Mouse (Mus musculus): ENCODE measurements at regions not wholly inside any gene's neighbourhood (a gene's known extent, or its start where the extent isn't known, plus 50 kb on each side); places are given as distances from the start of the nearest gene placed in this dataset.

- WGBS (ENCODE audit: insufficient replicate concordance): 52% methylated on average over 5 of the region's 5 CpGs
- H3K9ac ChIP-seq: no peak overlapping the region
- no peak overlapping the region for H3K4me2 ChIP-seq
- no peaks in the 10 kb centered on the region for H3K4me1 ChIP-seq
- no peak for ATAC-seq
- no peaks in the 10 kb centered on the region for H3K36me3 ChIP-seq
- no peak overlapping the region for H3K4me3 ChIP-seq
- H3K9me3 ChIP-seq (replicated peaks): no peaks in the 10 kb centered on the region
- no peak overlapping the region for H3K27ac ChIP-seq
- H3K27me3 ChIP-seq (replicated peaks): no peaks in the 10 kb centered on the region
Observed at GRCm38 (mm10) chr7:36136571-36136970, 333.8 kb upstream of the Zfp507 start.

GRCm38 (mm10) chr7:36134557-36134956, 331.8 kb upstream of the Zfp507 start:
- Histone ChIP-seq H3K27me3 (replicated peaks) (no peaks in the 10 kb centered on the region), H3K9me3 (replicated peaks) (no peaks in the 10 kb centered on the region), H3K4me3 (no peak overlapping the region), H3K4me2 (no peak overlapping the region), H3K36me3 (no peaks in the 10 kb centered on the region), H3K9ac (no peak overlapping the region), H3K4me1 (no peaks in the 10 kb centered on the region), H3K27ac (no peak overlapping the region)
- no peak for ATAC-seq
- 65% methylated on average over 4 of the region's 4 CpGs for WGBS (ENCODE audit: insufficient replicate concordance)

- no peaks in the 10 kb centered on the region for H3K9me3 ChIP-seq (replicated peaks)
- no peak for ATAC-seq
Observed at GRCm38 (mm10) chr7:36133658-36134143, 330.9 kb upstream of the Zfp507 start.

GRCm38 (mm10) chr7:36133026-36133425, 330.2 kb upstream of the Zfp507 start:
- H3K27me3 ChIP-seq (replicated peaks): no peaks in the 10 kb centered on the region
- no peak overlapping the region for H3K9ac ChIP-seq
- no peak overlapping the region for H3K27ac ChIP-seq
- no peak overlapping the region for H3K4me3 ChIP-seq
- no peaks in the 10 kb centered on the region for H3K9me3 ChIP-seq (replicated peaks)
- no peak for ATAC-seq
- WGBS (ENCODE audit: insufficient replicate concordance): 77% methylated on average over 11 of the region's 11 CpGs
- no peaks in the 10 kb centered on the region for H3K4me1 ChIP-seq
- no peak overlapping the region for H3K4me2 ChIP-seq
- no peaks in the 10 kb centered on the region for H3K36me3 ChIP-seq

More at GRCm38 (mm10) chr7:36133658-36134143, 330.9 kb upstream of the Zfp507 start:
- H3K36me3 ChIP-seq: no peaks in the 10 kb centered on the region
- H3K4me3 ChIP-seq: no peak overlapping the region
- 34% methylated on average over 8 of the region's 8 CpGs for WGBS (ENCODE audit: insufficient replicate concordance)
- no peaks in the 10 kb centered on the region for H3K27me3 ChIP-seq (replicated peaks)
- no peak overlapping the region for H3K9ac ChIP-seq
- H3K4me1 ChIP-seq: no peaks in the 10 kb centered on the region
- H3K27ac ChIP-seq: no peak overlapping the region
- no peak overlapping the region for H3K4me2 ChIP-seq

- H3K27ac ChIP-seq: no peak overlapping the region
Observed at GRCm38 (mm10) chr7:36132569-36132968, 329.8 kb upstream of the Zfp507 start.

GRCm38 (mm10) chr7:36097054-36097453, 294.3 kb upstream of the Zfp507 start:
- no peak overlapping the region for H3K9ac ChIP-seq
- H3K4me2 ChIP-seq: no peak overlapping the region
- H3K4me1 ChIP-seq: no peaks in the 10 kb centered on the region
- H3K36me3 ChIP-seq: no peaks in the 10 kb centered on the region
- H3K4me3 ChIP-seq: no peak overlapping the region
- no peak overlapping the region for H3K27ac ChIP-seq
- 0 out of 2 replicates have a peak, but pooled peaks cover 2% of the 10 kb centered on the region for H3K9me3 ChIP-seq (replicated peaks)
- ATAC-seq: no peak
- 72% methylated on average over 4 of the region's 4 CpGs for WGBS (ENCODE audit: insufficient replicate concordance)
- no peaks in the 10 kb centered on the region for H3K27me3 ChIP-seq (replicated peaks)

More at GRCm38 (mm10) chr7:36132569-36132968, 329.8 kb upstream of the Zfp507 start:
- H3K9me3 ChIP-seq (replicated peaks): no peaks in the 10 kb centered on the region
- no peak overlapping the region for H3K4me3 ChIP-seq
- ATAC-seq: no peak
- no peaks in the 10 kb centered on the region for H3K27me3 ChIP-seq (replicated peaks)
- WGBS (ENCODE audit: insufficient replicate concordance): 58% methylated on average over 1 of the region's 1 CpGs
- H3K4me2 ChIP-seq: no peak overlapping the region
- H3K4me1 ChIP-seq: no peaks in the 10 kb centered on the region
- no peaks in the 10 kb centered on the region for H3K36me3 ChIP-seq
- H3K9ac ChIP-seq: no peak overlapping the region

- Histone ChIP-seq H3K4me3 (no peak overlapping the region), H3K36me3 (no peaks in the 10 kb centered on the region), H3K9me3 (replicated peaks) (0 out of 2 replicates have a peak, but pooled peaks cover 2% of the 10 kb centered on the region), H3K4me2 (no peak overlapping the region), H3K27ac (no peak overlapping the region), H3K27me3 (replicated peaks) (no peaks in the 10 kb centered on the region), H3K4me1 (no peaks in the 10 kb centered on the region), H3K9ac (no peak overlapping the region)
- 70% methylated on average over 20 of the region's 20 CpGs for WGBS (ENCODE audit: insufficient replicate concordance)
- ATAC-seq: no peak
Observed at GRCm38 (mm10) chr7:36095258-36096130, 292.7 kb upstream of the Zfp507 start.

- WGBS (ENCODE audit: insufficient replicate concordance): 66% methylated on average over 9 of the region's 9 CpGs
- Histone ChIP-seq H3K36me3 (no peaks in the 10 kb centered on the region), H3K9ac (no peak overlapping the region), H3K4me2 (no peak overlapping the region), H3K9me3 (replicated peaks) (0 out of 2 replicates have a peak, but pooled peaks cover 2% of the 10 kb centered on the region), H3K27ac (no peak overlapping the region), H3K27me3 (replicated peaks) (no peaks in the 10 kb centered on the region), H3K4me3 (no peak overlapping the region), H3K4me1 (no peaks in the 10 kb centered on the region)
- ATAC-seq: no peak
Observed at GRCm38 (mm10) chr7:36091132-36091531, 288.3 kb upstream of the Zfp507 start.

GRCm38 (mm10) chr7:36090291-36091123, 287.7 kb upstream of the Zfp507 start:
- WGBS (ENCODE audit: insufficient replicate concordance): 48% methylated on average over 22 of the region's 22 CpGs
- no peaks in the 10 kb centered on the region for H3K27me3 ChIP-seq (replicated peaks)
- H3K27ac ChIP-seq: no peak overlapping the region
- ATAC-seq: no peak
- no peak overlapping the region for H3K9ac ChIP-seq
- no peak overlapping the region for H3K4me3 ChIP-seq
- H3K4me2 ChIP-seq: no peak overlapping the region
- H3K9me3 ChIP-seq (replicated peaks): 0 out of 2 replicates have a peak, but pooled peaks cover under 1% of the 10 kb centered on the region
- no peaks in the 10 kb centered on the region for H3K4me1 ChIP-seq
- H3K36me3 ChIP-seq: no peaks in the 10 kb centered on the region

- Histone ChIP-seq H3K4me3 (no peak overlapping the region), H3K9me3 (replicated peaks) (no peaks in the 10 kb centered on the region), H3K27me3 (replicated peaks) (no peaks in the 10 kb centered on the region), H3K4me1 (no peaks in the 10 kb centered on the region), H3K36me3 (no peaks in the 10 kb centered on the region), H3K27ac (no peak overlapping the region), H3K9ac (no peak overlapping the region), H3K4me2 (no peak overlapping the region)
- no peak for ATAC-seq
- 53% methylated on average over 6 of the region's 6 CpGs for WGBS (ENCODE audit: insufficient replicate concordance)
Observed at GRCm38 (mm10) chr7:36087598-36087997, 284.8 kb upstream of the Zfp507 start.

- Histone ChIP-seq H3K4me2 (no peak overlapping the region), H3K9ac (no peak overlapping the region), H3K27me3 (replicated peaks) (no peaks in the 10 kb centered on the region), H3K27ac (no peak overlapping the region), H3K36me3 (no peaks in the 10 kb centered on the region), H3K4me3 (no peak overlapping the region), H3K9me3 (replicated peaks) (peaks cover 15% of the 10 kb centered on the region), H3K4me1 (no peaks in the 10 kb centered on the region)
- no peak for ATAC-seq
- WGBS (ENCODE audit: insufficient replicate concordance): 50% methylated on average over 6 of the region's 6 CpGs
Observed at GRCm38 (mm10) chr7:36078666-36079065, 275.9 kb upstream of the Zfp507 start.
